Mouse (Mus musculus): ENCODE results near the gene Mrln. TPM values are rescaled to one million over a fixed set of nuclear protein-coding genes. Genes with fewer than 3 reads are reported as not detected.

Gene Mrln
- 0.98 and 2.4 TPM in 2 replicates for polyA plus RNA-seq (2015; fragmentation: Nextera tagmentation; extraction: Ambion mirVana)

DNA sequence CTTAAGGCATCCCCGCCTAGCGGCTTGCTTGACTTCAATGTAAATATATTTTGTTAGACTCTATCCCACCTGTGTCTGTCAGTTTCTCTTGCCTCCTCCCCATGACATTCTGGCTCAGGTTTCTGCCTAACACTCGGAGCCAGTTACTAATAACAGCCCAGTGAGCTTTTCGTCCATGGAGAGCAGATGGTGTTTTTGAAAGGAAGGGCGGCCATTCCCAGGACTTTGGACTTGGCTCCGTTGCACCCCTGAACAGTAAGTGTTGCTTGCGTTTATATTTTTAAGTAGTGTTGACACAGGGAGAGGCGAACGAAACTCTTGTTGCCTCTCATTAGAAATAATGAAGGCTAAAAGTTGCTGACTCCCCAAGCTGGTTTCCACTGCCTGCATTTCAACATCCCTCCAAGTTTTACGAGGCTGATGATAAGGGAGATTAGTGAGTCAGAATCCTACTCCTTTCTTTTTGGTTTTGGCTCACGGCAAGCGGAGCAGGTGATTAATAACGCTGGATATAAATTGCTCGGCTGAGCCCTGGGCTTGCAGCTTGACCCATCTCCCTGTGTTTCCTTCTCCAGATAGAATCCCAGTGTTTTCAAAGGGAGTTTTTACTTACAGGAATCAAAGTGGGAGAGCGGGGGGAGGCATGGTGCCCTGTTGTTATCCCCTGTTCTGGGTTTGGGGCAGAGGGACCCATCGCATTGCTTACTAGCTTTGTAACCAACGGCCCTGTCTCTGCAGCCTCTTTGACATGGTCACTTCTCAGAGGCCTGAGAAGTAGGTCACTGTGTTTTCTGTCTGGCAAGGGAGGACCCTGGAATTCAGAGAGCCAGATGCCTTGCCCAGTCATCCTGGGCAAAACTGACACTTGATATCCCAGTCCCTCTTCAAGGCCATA, at the start of gene Mrln:
TSS of gene Mrln (plus strand) at position 160 of the 895 bp plus-strand sequence.

DNA sequence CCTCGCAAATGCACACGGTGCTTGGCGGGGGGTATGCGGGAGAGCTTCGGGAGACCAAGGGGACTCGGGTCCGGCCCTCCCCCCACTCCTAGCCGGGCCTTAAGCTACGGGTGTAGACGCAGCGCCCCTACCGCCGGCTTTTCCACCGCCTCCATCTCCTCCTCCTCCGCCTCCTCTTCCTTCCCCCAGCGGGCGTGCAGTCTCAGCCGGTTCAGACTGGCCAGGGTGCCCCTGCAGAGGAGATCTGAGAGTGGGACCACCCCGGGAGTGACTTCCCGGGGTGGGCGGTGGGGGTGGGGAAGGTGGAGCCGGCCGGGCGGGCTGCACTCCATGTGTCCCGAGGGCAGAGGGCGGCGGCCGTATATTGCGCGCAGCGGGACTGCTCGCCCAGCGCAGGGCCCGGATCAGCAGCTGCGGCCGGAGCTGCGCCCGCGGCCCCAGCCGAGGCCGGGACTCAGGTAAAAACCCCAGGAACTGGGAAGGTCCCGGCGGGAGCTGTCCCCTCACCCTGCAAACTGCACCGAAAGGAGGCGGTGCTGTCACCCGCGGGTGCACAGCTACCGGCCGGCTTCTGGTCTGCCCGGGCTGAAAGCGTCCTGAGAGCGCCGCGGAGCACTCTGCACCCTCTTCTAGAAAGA, 40.6 kb downstream of the Mrln start, which contains the start of gene Slc16a9:
TSS of gene Slc16a9 (plus strand) at position 180 of the 638 bp plus-strand sequence.

Other genes starting within 250 kb of the Mrln start
- 8.8 and 10.3 TPM in 2 replicates for gene Ccdc6, start 107.5 kb upstream of the Mrln start, polyA plus RNA-seq (2015; fragmentation: Nextera tagmentation; extraction: Ambion mirVana)
- gene Slc16a9, start 40.4 kb downstream of the Mrln start, polyA plus RNA-seq (2015; fragmentation: Nextera tagmentation; extraction: Ambion mirVana), result 2.2 and 2.3 TPM in 2 replicates
- 7.6 and 8.3 TPM in 2 replicates for gene Fam13c, start 235.8 kb downstream of the Mrln start, polyA plus RNA-seq (2015; fragmentation: Nextera tagmentation; extraction: Ambion mirVana)